Mouse (Mus musculus) lung, postnatal 10 days (tissue): Measurements from ENCODE around the gene Rmnd1.
"Not testable (repeated sequence)": the region's sequence is repeated elsewhere in the genome, so short reads cannot be mapped to it uniquely, and the experiment has no call there.

Source experiments
- DNase-seq: peaks from one replicate; pipeline ENCODE4 v3.0.0; 2021

Gene Rmnd1

GRCm38 (mm10) chr10:4432123-4432931 is at the start of gene Rmnd1, which contains the start of gene Armt1:
Rmnd1 (minus strand) TSS chr10:4432388.
Armt1 (plus strand) TSS chr10:4432467.
- peak; percentile 96 for DNase-seq

- no peak for DNase-seq
Measured at GRCm38 (mm10) chr10:4481695-4482094, 49.5 kb upstream of the Rmnd1 start.

GRCm38 (mm10) chr10:4480929-4481328 is 48.7 kb upstream of the Rmnd1 start:
- DNase-seq = no peak

- DNase-seq = no peak
Measured at GRCm38 (mm10) chr10:4476604-4477003, 44.4 kb upstream of the Rmnd1 start.

GRCm38 (mm10) chr10:4475431-4475830 is 43.2 kb upstream of the Rmnd1 start:
- no peak for DNase-seq

GRCm38 (mm10) chr10:4473591-4473993 is 41.4 kb upstream of the Rmnd1 start:
- peak; percentile 57 for DNase-seq

- no peak for DNase-seq
Measured at GRCm38 (mm10) chr10:4469406-4469805, 37.2 kb upstream of the Rmnd1 start.

GRCm38 (mm10) chr10:4465799-4466198 is 33.6 kb upstream of the Rmnd1 start:
- DNase-seq = no peak

GRCm38 (mm10) chr10:4460201-4460600 is 28.0 kb upstream of the Rmnd1 start:
- no peak for DNase-seq

- DNase-seq = no peak
Measured at GRCm38 (mm10) chr10:4456409-4456808, 24.2 kb upstream of the Rmnd1 start.

GRCm38 (mm10) chr10:4435416-4435815 is 3.2 kb upstream of the Rmnd1 start:
- DNase-seq = no peak

GRCm38 (mm10) chr10:4433871-4434270 is 1.7 kb upstream of the Rmnd1 start:
- DNase-seq = not testable (repeated sequence)

- peak; percentile 35 for DNase-seq
Measured at GRCm38 (mm10) chr10:4432996-4433755, 988 bp upstream of the Rmnd1 start.

- DNase-seq = no peak
Measured at GRCm38 (mm10) chr10:4431746-4432122, 454 bp downstream of the Rmnd1 start.

- peak; percentile 17 for DNase-seq
Measured at GRCm38 (mm10) chr10:4430826-4431225, 1.4 kb downstream of the Rmnd1 start.

- no peak for DNase-seq
Measured at GRCm38 (mm10) chr10:4430399-4430798, 1.8 kb downstream of the Rmnd1 start.

GRCm38 (mm10) chr10:4425245-4425644 is 6.9 kb downstream of the Rmnd1 start:
- DNase-seq = peak; percentile 36

- DNase-seq = no peak
Measured at GRCm38 (mm10) chr10:4407191-4407590, 25.0 kb downstream of the Rmnd1 start.

- no peak for DNase-seq
Measured at GRCm38 (mm10) chr10:4405511-4405910, 26.7 kb downstream of the Rmnd1 start.

GRCm38 (mm10) chr10:4404895-4405491 is 27.2 kb downstream of the Rmnd1 start:
- peak; percentile 75 for DNase-seq

GRCm38 (mm10) chr10:4398058-4398457 is 34.1 kb downstream of the Rmnd1 start:
- no peak for DNase-seq

GRCm38 (mm10) chr10:4395321-4395720 is 36.9 kb downstream of the Rmnd1 start:
- DNase-seq = no peak

GRCm38 (mm10) chr10:4391851-4392250 is 40.3 kb downstream of the Rmnd1 start:
- DNase-seq = peak; percentile 53

GRCm38 (mm10) chr10:4391076-4391475 is 41.1 kb downstream of the Rmnd1 start:
- DNase-seq = no peak
